Mouse (Mus musculus): Measurements from ENCODE around the gene Igfbpl1. TPM values are rescaled to one million over a fixed set of nuclear protein-coding genes. Genes with fewer than 3 reads are reported as not detected.

The Igfbpl1 gene
- polyA plus RNA-seq, 1 experiment from 2014 or later: 202 TPM

GRCm38 (mm10) chr4:45815542-45815941, 11.2 kb downstream of the Igfbpl1 start:
- ATAC-seq (no peak), DNase-seq (ENCODE audit: low spot score) (peak; percentile 81)
- H3K27me3 ChIP-seq (replicated peaks; ENCODE audit: control insufficient read depth, insufficient read depth, low read length): no peaks in the 10 kb centered on the region
- H3K9ac ChIP-seq (ENCODE audit: low read length): no peak overlapping the region
- no peak overlapping the region for H3K4me2 ChIP-seq (ENCODE audit: low read length)
- H3K36me3 ChIP-seq (ENCODE audit: control insufficient read depth, insufficient read depth, low read length): peaks cover 55% of the 10 kb centered on the region
- 20% methylated on average over 7 of the region's 7 CpGs for WGBS
- no peak overlapping the region for H3K27ac ChIP-seq (ENCODE audit: low read depth, low read length)
- H3K4me3 ChIP-seq (ENCODE audit: low read depth, low read length): no peak overlapping the region
- H3K4me1 ChIP-seq (ENCODE audit: control insufficient read depth, insufficient read depth, low read length): peaks cover 37% of the 10 kb centered on the region
- H3K9me3 ChIP-seq (replicated peaks; ENCODE audit: control insufficient read depth, low read length): no peaks in the 10 kb centered on the region

GRCm38 (mm10) chr4:45811250-45811649, 15.5 kb downstream of the Igfbpl1 start:
- Histone ChIP-seq H3K9ac (ENCODE audit: low read length) (no peak overlapping the region), H3K27me3 (replicated peaks; ENCODE audit: control insufficient read depth, insufficient read depth, low read length) (no peaks in the 10 kb centered on the region), H3K36me3 (ENCODE audit: control insufficient read depth, insufficient read depth, low read length) (peaks cover 78% of the 10 kb centered on the region), H3K4me1 (ENCODE audit: control insufficient read depth, insufficient read depth, low read length) (0 out of 2 replicates have a peak, but pooled peaks cover 4% of the 10 kb centered on the region), H3K4me2 (ENCODE audit: low read length) (no peak overlapping the region), H3K4me3 (ENCODE audit: low read depth, low read length) (no peak overlapping the region), H3K27ac (ENCODE audit: low read depth, low read length) (no peak overlapping the region), H3K9me3 (replicated peaks; ENCODE audit: control insufficient read depth, low read length) (no peaks in the 10 kb centered on the region)
- 21% methylated on average over 8 of the region's 8 CpGs for WGBS
- ATAC-seq: no peak
- DNase-seq (ENCODE audit: low spot score): no peak

- DNase-seq (ENCODE audit: low spot score) (no peak), ATAC-seq (no peak)
- H3K4me1 ChIP-seq (ENCODE audit: control insufficient read depth, insufficient read depth, low read length): no peaks in the 10 kb centered on the region
- H3K9me3 ChIP-seq (replicated peaks; ENCODE audit: control insufficient read depth, low read length): no peaks in the 10 kb centered on the region
- no peak overlapping the region for H3K4me2 ChIP-seq (ENCODE audit: low read length)
- H3K27me3 ChIP-seq (replicated peaks; ENCODE audit: control insufficient read depth, insufficient read depth, low read length): no peaks in the 10 kb centered on the region
- 11% methylated on average over 7 of the region's 7 CpGs for WGBS
- no peak overlapping the region for H3K9ac ChIP-seq (ENCODE audit: low read length)
- peaks cover 58% of the 10 kb centered on the region for H3K36me3 ChIP-seq (ENCODE audit: control insufficient read depth, insufficient read depth, low read length)
- H3K27ac ChIP-seq (ENCODE audit: low read depth, low read length): no peak overlapping the region
- H3K4me3 ChIP-seq (ENCODE audit: low read depth, low read length): no peak overlapping the region
These were observed 18.7 kb downstream of the Igfbpl1 start for GRCm38 (mm10) chr4:45808034-45808433.

- Histone ChIP-seq H3K27me3 (replicated peaks; ENCODE audit: control insufficient read depth, insufficient read depth, low read length) (no peaks in the 10 kb centered on the region), H3K9ac (ENCODE audit: low read length) (no peak overlapping the region), H3K4me3 (ENCODE audit: low read depth, low read length) (no peak overlapping the region), H3K4me1 (ENCODE audit: control insufficient read depth, insufficient read depth, low read length) (peaks cover 5% of the 10 kb centered on the region; the same call in 1 of the 2 replicates), H3K36me3 (ENCODE audit: control insufficient read depth, insufficient read depth, low read length) (peaks cover 19% of the 10 kb centered on the region), H3K4me2 (ENCODE audit: low read length) (no peak overlapping the region), H3K9me3 (replicated peaks; ENCODE audit: control insufficient read depth, low read length) (no peaks in the 10 kb centered on the region), H3K27ac (ENCODE audit: low read depth, low read length) (no peak overlapping the region)
- ATAC-seq (no peak), DNase-seq (ENCODE audit: low spot score) (no peak)
- 94% methylated on average over 14 of the region's 14 CpGs for WGBS
These were observed 23.8 kb downstream of the Igfbpl1 start for GRCm38 (mm10) chr4:45802900-45803299.

DNA sequence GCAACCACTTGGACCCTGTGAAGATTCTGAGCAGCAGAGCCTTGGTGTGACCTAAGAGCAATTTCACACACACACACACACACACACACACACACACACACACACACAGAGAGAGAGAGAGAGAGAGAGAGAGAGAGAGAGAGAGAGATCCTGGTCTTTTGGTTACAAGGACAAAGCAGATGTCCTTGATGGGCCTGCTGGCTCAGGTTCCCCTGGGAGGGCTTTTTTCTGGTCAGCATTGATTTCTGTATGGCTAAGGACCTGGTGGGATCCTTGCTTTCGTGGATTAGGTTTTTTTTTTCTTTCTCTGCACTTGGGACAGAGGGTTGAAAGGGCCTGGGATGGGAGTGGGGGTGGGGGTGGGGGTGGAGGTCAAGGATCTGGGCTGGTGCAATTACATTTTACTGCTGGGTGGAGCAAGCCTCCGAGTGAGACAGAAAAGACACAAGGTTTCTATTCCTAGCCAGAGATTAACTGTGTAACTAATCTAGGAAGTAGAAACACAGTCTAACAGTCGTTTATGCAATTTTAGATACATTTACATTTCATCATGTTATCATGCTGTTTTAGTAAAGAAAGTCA, 26.7 kb downstream of the Igfbpl1 start:
- no peak for ATAC-seq
- Histone ChIP-seq H3K9ac (ENCODE audit: low read length) (no peak overlapping the region), H3K4me1 (ENCODE audit: control insufficient read depth, insufficient read depth, low read length) (peaks cover 12% of the 10 kb centered on the region), H3K4me3 (ENCODE audit: low read depth, low read length) (no peak overlapping the region), H3K4me2 (ENCODE audit: low read length) (no peak overlapping the region), H3K27ac (ENCODE audit: low read depth, low read length) (no peak overlapping the region), H3K27me3 (replicated peaks; ENCODE audit: control insufficient read depth, insufficient read depth, low read length) (no peaks in the 10 kb centered on the region), H3K9me3 (replicated peaks; ENCODE audit: control insufficient read depth, low read length) (no peaks in the 10 kb centered on the region), H3K36me3 (ENCODE audit: control insufficient read depth, insufficient read depth, low read length) (peaks cover 13% of the 10 kb centered on the region)
- 48% methylated on average over 3 of the region's 3 CpGs for WGBS
- no peak for DNase-seq (ENCODE audit: low spot score)

DNA sequence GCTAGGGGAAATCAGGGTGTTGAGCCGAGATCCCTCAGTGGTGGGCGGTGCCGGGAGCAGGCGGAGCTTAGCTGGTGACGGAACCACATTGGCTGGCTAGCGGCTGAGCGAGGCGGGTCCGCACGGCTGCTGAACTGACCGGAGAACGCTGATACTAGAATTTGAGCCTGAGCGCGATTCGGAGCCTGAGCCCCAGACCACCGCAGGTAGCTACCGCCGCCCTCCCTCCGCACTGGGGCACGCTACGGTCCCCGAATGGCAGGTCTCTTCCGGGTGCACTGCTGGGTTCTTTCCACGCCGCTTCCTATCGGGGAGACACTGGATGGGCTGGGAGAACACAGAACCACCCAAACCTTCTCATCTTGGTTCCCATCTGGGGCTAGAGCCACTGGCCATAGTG, 27.8 kb downstream of the Igfbpl1 start, which contains the start of gene Aldh1b1:
Gene Aldh1b1, plus strand, starts transcription at position 59 of the 400 bp plus-strand sequence.
- DNase-seq (ENCODE audit: low spot score) (peak; percentile 88), ATAC-seq (peak; percentile 88)
- under 1% methylated on average over 26 of the region's 26 CpGs for WGBS
- peak within 1 kb of the TSS; percentile 42 for H3K4me3 ChIP-seq (ENCODE audit: low read depth, low read length)
- peak within 1 kb of the TSS; percentile 77 for H3K4me2 ChIP-seq (ENCODE audit: low read length)
- H3K9me3 ChIP-seq (replicated peaks; ENCODE audit: control insufficient read depth, low read length): no peaks in the 10 kb centered on the region
- H3K27me3 ChIP-seq (replicated peaks; ENCODE audit: control insufficient read depth, insufficient read depth, low read length): no peaks in the 10 kb centered on the region
- peaks cover 12% of the 10 kb centered on the region for H3K4me1 ChIP-seq (ENCODE audit: control insufficient read depth, insufficient read depth, low read length)
- peak within 1 kb of the TSS; percentile 69 for H3K9ac ChIP-seq (ENCODE audit: low read length)
- H3K36me3 ChIP-seq (ENCODE audit: control insufficient read depth, insufficient read depth, low read length): peaks cover 13% of the 10 kb centered on the region
- H3K27ac ChIP-seq (ENCODE audit: low read depth, low read length): peak within 1 kb of the TSS; percentile 54; the same call in 1 of the 2 replicates

DNA sequence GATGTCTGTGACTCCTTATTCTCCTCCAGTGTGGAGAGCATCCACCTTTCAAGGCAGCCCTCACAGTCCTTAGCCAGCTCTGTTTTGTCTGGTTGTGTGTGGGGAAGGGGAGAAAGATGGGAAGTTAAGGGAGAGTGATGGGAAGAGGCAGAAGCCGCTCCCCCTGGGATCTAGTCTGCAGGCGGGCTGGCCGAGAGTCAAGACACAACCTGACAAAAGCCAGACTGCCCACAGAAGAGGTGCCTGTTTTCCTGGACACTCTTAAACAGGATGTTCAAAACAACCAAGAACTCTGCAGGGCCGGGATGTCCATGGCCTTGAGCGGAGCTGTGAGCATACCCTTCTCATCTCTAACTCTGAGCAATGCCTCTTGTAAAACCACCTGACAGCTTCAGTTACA, 30.0 kb downstream of the Igfbpl1 start:
- 84% methylated on average over 5 of the region's 5 CpGs for WGBS
- Histone ChIP-seq H3K4me3 (ENCODE audit: low read depth, low read length) (no peak overlapping the region), H3K36me3 (ENCODE audit: control insufficient read depth, insufficient read depth, low read length) (no peaks in the 10 kb centered on the region)

GRCm38 (mm10) chr4:45795191-45795811, 31.4 kb downstream of the Igfbpl1 start:
- ATAC-seq: peak; percentile 47
- Histone ChIP-seq H3K4me2 (ENCODE audit: low read length) (peak overlapping the region; percentile 45), H3K36me3 (ENCODE audit: control insufficient read depth, insufficient read depth, low read length) (no peaks in the 10 kb centered on the region), H3K27me3 (replicated peaks; ENCODE audit: control insufficient read depth, insufficient read depth, low read length) (no peaks in the 10 kb centered on the region), H3K9me3 (replicated peaks; ENCODE audit: control insufficient read depth, low read length) (no peaks in the 10 kb centered on the region), H3K4me1 (ENCODE audit: control insufficient read depth, insufficient read depth, low read length) (peaks cover 10% of the 10 kb centered on the region), H3K4me3 (ENCODE audit: low read depth, low read length) (no peak overlapping the region; the same call in 1 of the 2 replicates), H3K27ac (ENCODE audit: low read depth, low read length) (0 out of 2 replicates have a peak overlapping the region, but pooled peaks have one; percentile 33), H3K9ac (ENCODE audit: low read length) (peak overlapping the region; percentile 57)
- WGBS: 1% methylated on average over 12 of the region's 12 CpGs
- peak; percentile 49 for DNase-seq (ENCODE audit: low spot score)

More for the DNA sequence above, 30.0 kb downstream of the Igfbpl1 start:
- Histone ChIP-seq H3K4me2 (ENCODE audit: low read length) (no peak overlapping the region), H3K9me3 (replicated peaks; ENCODE audit: control insufficient read depth, low read length) (no peaks in the 10 kb centered on the region), H3K9ac (ENCODE audit: low read length) (no peak overlapping the region), H3K27ac (ENCODE audit: low read depth, low read length) (no peak overlapping the region), H3K4me1 (ENCODE audit: control insufficient read depth, insufficient read depth, low read length) (peaks cover 12% of the 10 kb centered on the region), H3K27me3 (replicated peaks; ENCODE audit: control insufficient read depth, insufficient read depth, low read length) (no peaks in the 10 kb centered on the region)
- no peak for DNase-seq (ENCODE audit: low spot score)
- no peak for ATAC-seq

DNA sequence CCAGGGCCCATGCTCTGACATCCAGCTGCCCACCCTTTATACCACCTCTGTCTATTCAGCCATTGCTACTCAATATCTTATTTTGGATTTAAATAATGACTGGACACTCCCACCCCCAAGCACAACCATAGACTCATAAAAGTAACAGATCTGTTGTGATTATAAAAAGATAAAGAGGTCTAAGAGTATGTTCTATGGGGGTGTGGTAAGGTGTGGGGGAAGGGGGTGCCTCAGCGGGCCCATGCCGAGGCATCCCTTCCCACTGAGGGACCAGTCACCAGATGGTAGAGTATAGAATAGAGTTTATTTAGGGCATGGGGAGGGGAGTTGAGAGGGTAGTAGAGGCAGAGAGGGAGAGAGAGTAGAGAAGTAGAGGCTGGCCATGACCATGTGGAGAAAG, 36.7 kb downstream of the Igfbpl1 start:
- Histone ChIP-seq H3K27ac (ENCODE audit: low read depth, low read length) (peak overlapping the region; percentile 29; the same call in 1 of the 2 replicates), H3K4me3 (ENCODE audit: low read depth, low read length) (no peak overlapping the region), H3K27me3 (replicated peaks; ENCODE audit: control insufficient read depth, insufficient read depth, low read length) (no peaks in the 10 kb centered on the region), H3K9me3 (replicated peaks; ENCODE audit: control insufficient read depth, low read length) (no peaks in the 10 kb centered on the region), H3K4me1 (ENCODE audit: control insufficient read depth, insufficient read depth, low read length) (peaks cover 3% of the 10 kb centered on the region; the same call in 1 of the 2 replicates), H3K4me2 (ENCODE audit: low read length) (no peak overlapping the region), H3K36me3 (ENCODE audit: control insufficient read depth, insufficient read depth, low read length) (no peaks in the 10 kb centered on the region), H3K9ac (ENCODE audit: low read length) (no peak overlapping the region)
- ATAC-seq (no peak), DNase-seq (ENCODE audit: low spot score) (no peak)
- WGBS: 86% methylated on average over 2 of the region's 2 CpGs

All from forebrain, embryonic 14.5 days (tissue).